Mouse (Mus musculus) CH12.LX (cell line): ENCODE data around the gene Mafb. TPM values are rescaled to one million over a fixed set of nuclear protein-coding genes. Genes with fewer than 3 reads are reported as not detected.

Experiments
- DNase-seq: peaks from one replicate; pipeline ENCODE4 v3.0.0-alpha.2; 2013; ENCODE audit errors: extremely low read depth
- H3K27ac ChIP-seq: 2 replicates; pipeline ENCODE4 v1.5.1; 2012; ENCODE audit warnings: low read depth, mild to moderate bottlenecking, control low read depth, moderate library complexity; ENCODE audit not compliant: insufficient read depth
- H3K27me3 ChIP-seq: replicated peaks from 2 replicates; pipeline ENCODE3; 2012; ENCODE audit warnings: inconsistent platforms
- H3K36me3 ChIP-seq, 2 experiments: replicated peaks in 1 of 2; 2 replicates each; pipeline versions ENCODE3 to v1.6.1; 2012; ENCODE audit warnings: inconsistent platforms in 1 of 2, low read length in 1 of 2, mild to moderate bottlenecking in 1 of 2, mixed read lengths in 1 of 2, moderate library complexity in 1 of 2; ENCODE audit not compliant: control insufficient read depth in 1 of 2, insufficient read depth in 1 of 2
- H3K4me1 ChIP-seq, 2 experiments: 2 replicates each; pipeline ENCODE4 v1.6.1; 2012; ENCODE audit warnings: inconsistent platforms in 1 of 2, moderate library complexity in 1 of 2; ENCODE audit not compliant: insufficient read depth in 2 of 2, control insufficient read depth in 1 of 2
- H3K4me2 ChIP-seq: 2 replicates; pipeline ENCODE4 v1.6.1; 2012; ENCODE audit warnings: low read depth, mild to moderate bottlenecking, control low read depth; ENCODE audit not compliant: poor library complexity, insufficient read depth, severe bottlenecking
- H3K4me3 ChIP-seq, 3 experiments: fragments of 150-350 bp in 1 of 3; sonication (generic) in 1 of 3; replicated peaks in 1 of 3; 2 replicates each; pipeline versions ENCODE3 to v1.5.1; 2011 to 2012; ENCODE audit warnings: low read depth in 2 of 3, low read length in 2 of 3, mild to moderate bottlenecking in 2 of 3, moderate library complexity in 2 of 3, control low read depth in 1 of 3, improper control_type of control experiment in 1 of 3, inconsistent platforms in 1 of 3, mixed read lengths in 1 of 3; ENCODE audit not compliant: poor library complexity in 1 of 3
- H3K79me2 ChIP-seq: replicated peaks from 2 replicates; pipeline ENCODE4 v1.6.1; 2012; ENCODE audit warnings: mild to moderate bottlenecking, moderate library complexity; ENCODE audit not compliant: control insufficient read depth, poor library complexity, insufficient read depth, severe bottlenecking; ENCODE audit errors: extremely low read depth
- H3K9ac ChIP-seq: 2 replicates; pipeline ENCODE4 v1.6.1; 2012; ENCODE audit warnings: low read depth, mild to moderate bottlenecking, control low read depth, moderate library complexity; ENCODE audit not compliant: insufficient read depth
- H3K9me3 ChIP-seq: replicated peaks from 2 replicates; pipeline ENCODE3; 2012; ENCODE audit warnings: low read length, inconsistent platforms, mixed read lengths
- BHLHE40 ChIP-seq: IDR thresholded peaks from 2 replicates; pipeline ENCODE4 v1.6.1; 2011; ENCODE audit warnings: mild to moderate bottlenecking, low read depth, low read length, improper control_type of control experiment
- CHD1 ChIP-seq: IDR thresholded peaks from 2 replicates; pipeline ENCODE4 v1.6.1; 2012; ENCODE audit warnings: low read depth, low read length, improper control_type of control experiment, inconsistent platforms
- CHD2 ChIP-seq: IDR thresholded peaks from 2 replicates; pipeline ENCODE4 v1.6.1; 2011; ENCODE audit warnings: low read length, improper control_type of control experiment
- CTCF ChIP-seq, 2 experiments: IDR thresholded peaks in 1 of 2; conservative IDR thresholded peaks in 1 of 2; 2 replicates each; pipeline ENCODE4 v1.5.1; 2011 to 2012; ENCODE audit warnings: low read depth in 2 of 2, low read length in 2 of 2, improper control_type of control experiment in 1 of 2, inconsistent platforms in 1 of 2, mild to moderate bottlenecking in 1 of 2, moderate library complexity in 1 of 2
- EP300 ChIP-seq: IDR thresholded peaks from 2 replicates; pipeline ENCODE4 v1.6.1; 2011; ENCODE audit warnings: low read length, improper control_type of control experiment
- ETS1 ChIP-seq: conservative IDR thresholded peaks from 2 replicates; pipeline ENCODE4 v1.6.1; 2012; ENCODE audit warnings: low read depth, mild to moderate bottlenecking, inconsistent platforms, low read length, improper control_type of control experiment, moderate library complexity
- GABPA ChIP-seq: IDR thresholded peaks from 2 replicates; pipeline ENCODE4 v1.6.1; 2012; ENCODE audit warnings: low read depth, low read length, improper control_type of control experiment, inconsistent platforms; ENCODE audit not compliant: insufficient replicate concordance
- JUN ChIP-seq: IDR thresholded peaks from 2 replicates; pipeline ENCODE4 v1.6.1; 2011; ENCODE audit warnings: low read depth, mild to moderate bottlenecking, low read length, improper control_type of control experiment, moderate library complexity; ENCODE audit not compliant: insufficient read depth
- JUND ChIP-seq: conservative IDR thresholded peaks from 2 replicates; pipeline ENCODE4 v1.6.1; 2011; ENCODE audit warnings: low read depth, low read length, improper control_type of control experiment
- MAX ChIP-seq: IDR thresholded peaks from 2 replicates; pipeline ENCODE4 v1.6.1; 2011; ENCODE audit warnings: low read length, improper control_type of control experiment
- MAZ ChIP-seq: IDR thresholded peaks from 2 replicates; pipeline ENCODE4 v1.6.1; 2012; ENCODE audit warnings: low read depth, mild to moderate bottlenecking, inconsistent platforms, low read length, improper control_type of control experiment, moderate library complexity
- MYC ChIP-seq: IDR thresholded peaks from 2 replicates; pipeline ENCODE4 v1.6.1; 2011; ENCODE audit warnings: low read depth, mild to moderate bottlenecking, improper control_type of control experiment, low read length
- NELFE ChIP-seq: IDR thresholded peaks from 2 replicates; pipeline ENCODE4 v1.6.1; 2011; ENCODE audit warnings: low read depth, low read length, improper control_type of control experiment
- NRF1 ChIP-seq: IDR thresholded peaks from 2 replicates; pipeline ENCODE4 v1.6.1; 2014; ENCODE audit warnings: low read depth, mild to moderate bottlenecking, inconsistent platforms, low read length, improper control_type of control experiment, moderate library complexity
- PAX5 ChIP-seq: IDR thresholded peaks from 2 replicates; pipeline ENCODE4 v1.6.1; 2012; ENCODE audit warnings: low read length, inconsistent platforms, mixed read lengths
- POLR2A ChIP-seq: IDR thresholded peaks from 2 replicates; pipeline ENCODE4 v1.6.1; 2011; ENCODE audit warnings: low read depth, mild to moderate bottlenecking, improper control_type of control experiment, low read length
- POLR2AphosphoS2 ChIP-seq: IDR thresholded peaks from 2 replicates; pipeline ENCODE4 v1.6.1; 2011; ENCODE audit warnings: low read depth, low read length, improper control_type of control experiment
- RAD21 ChIP-seq: IDR thresholded peaks from 2 replicates; pipeline ENCODE4 v1.6.1; 2011; ENCODE audit warnings: low read depth, mild to moderate bottlenecking, low read length, improper control_type of control experiment, moderate library complexity
- SMC3 ChIP-seq: IDR thresholded peaks from 2 replicates; pipeline ENCODE4 v1.6.1; 2011; ENCODE audit warnings: low read depth, low read length, improper control_type of control experiment
- TBP ChIP-seq: conservative IDR thresholded peaks from 2 replicates; pipeline ENCODE4 v1.6.1; 2011; ENCODE audit warnings: low read depth, low read length, improper control_type of control experiment
- ZMIZ1 ChIP-seq: IDR thresholded peaks from 2 replicates; pipeline ENCODE4 v1.6.1; 2012; ENCODE audit warnings: low read depth, mild to moderate bottlenecking, inconsistent platforms, low read length, improper control_type of control experiment
- dilution Hi-C: fragments of 300-500 bp; cut with MboI; formaldehyde crosslinking; loops from 2 replicates; pipeline ENCODE4 v1.14.3; 2020; ENCODE audit warnings: low sequenced_read_pairs; ENCODE audit not compliant: extremely low pct_unique_long_range_greater_than_20kb, extremely low pct_ligation_motif_present
- in situ Hi-C: fragments of 300-500 bp; cut with MboI; formaldehyde crosslinking; loops from 3 replicates; pipeline ENCODE4 v1.14.3; 2019; ENCODE audit warnings: low sequenced_read_pairs, low pct_ligation_motif_present, low pct_unique_long_range_greater_than_20kb, mixed read lengths
- polyA plus RNA-seq: library from polyadenylated mRNA; unstranded; fragments of >175 nt; gene quantifications from 2 replicates; pipeline ENCODE4 v1.2.1, GENCODE M21; 2012; ENCODE audit warnings: low read depth; ENCODE audit not compliant: insufficient read length
- total RNA-seq, 2 experiments: library from RNA; depleted of rRNA; stranded (reverse); fragments of 300-350 nt in 1 of 2; fragments of >200 nt in 1 of 2; gene quantifications; 2 replicates each; pipeline ENCODE4 v1.2.3; 2012 to 2014

The Mafb gene
- total and polyA plus RNA-seq, 3 experiments, result 0.04 to 0.47 (median 0.17) TPM

GRCm38 (mm10) chr2:160357442-160357841 lies 9.4 kb downstream of the Mafb start:
- in situ Hi-C loops, result loop anchor here (25.0 kb wide), 1 partner anchor 295 kb away; no protein-coding TSS in a partner anchor
- dilution Hi-C loops, result no loop called here
- Histone ChIP-seq H3K36me3 (no peaks in the 10 kb centered on the region), H3K27me3 (peaks cover 16% of the 10 kb centered on the region), H3K9ac (no peak overlapping the region), H3K4me1 (peaks cover 0 to 5% of the 10 kb centered on the region in 2 experiments; a peak in 2 of 4 replicates), H3K4me3 (no peak overlapping the region), H3K4me2 (no peak overlapping the region), H3K9me3 (no peaks in the 10 kb centered on the region), H3K79me2 (no peaks in the 10 kb centered on the region), H3K27ac (no peak overlapping the region)
- no peak for DNase-seq
- TF ChIP-seq POLR2AphosphoS2, result no peak
- no peak for TF ChIP-seq BHLHE40
- TF ChIP-seq ETS1, result no peak
- TF ChIP-seq PAX5, result no peak
- no peak for TF ChIP-seq SMC3
- no peak for TF ChIP-seq JUND
- no peak for TF ChIP-seq NRF1
- no peak for TF ChIP-seq POLR2A
- TF ChIP-seq TBP, result no peak
- no peak for TF ChIP-seq JUN
- no peak for TF ChIP-seq CHD2
- no peak for TF ChIP-seq MYC
- no peak for TF ChIP-seq NELFE
- TF ChIP-seq GABPA, result no peak
- TF ChIP-seq EP300, result no peak
- no peak for TF ChIP-seq MAZ
- TF ChIP-seq ZMIZ1, result no peak
- no peak for TF ChIP-seq CHD1
- no peak for TF ChIP-seq CTCF (conservative IDR thresholded peaks at IDR 0.05 in 1 of 2, IDR thresholded peaks at IDR 0.05 in 1 of 2; ENCODE audit: low read depth in 2 of 2, low read length in 2 of 2)
- no peak for TF ChIP-seq MAX

GRCm38 (mm10) chr2:160356132-160356531 lies 10.7 kb downstream of the Mafb start:
- TF ChIP-seq ZMIZ1, result no peak
- peak; percentile 36 to 53; a peak in 3 of 4 replicates for TF ChIP-seq CTCF (conservative IDR thresholded peaks at IDR 0.05 in 1 of 2, IDR thresholded peaks at IDR 0.05 in 1 of 2; ENCODE audit: low read depth in 2 of 2, low read length in 2 of 2)
- TF ChIP-seq SMC3, result peak; percentile 11; the same call in 1 of the 2 replicates
- TF ChIP-seq RAD21, result peak; percentile 23
- TF ChIP-seq, all 38 proteins: peak for 3
- Histone ChIP-seq H3K9me3 (no peaks in the 10 kb centered on the region), H3K9ac (no peak overlapping the region), H3K4me1 (peaks cover 0 to 5% of the 10 kb centered on the region in 2 experiments; a peak in 2 of 4 replicates), H3K4me3 (no peak overlapping the region), H3K36me3 (no peaks in the 10 kb centered on the region), H3K79me2 (no peaks in the 10 kb centered on the region), H3K4me2 (no peak overlapping the region), H3K27me3 (peaks cover 7% of the 10 kb centered on the region), H3K27ac (no peak overlapping the region)
- peak; percentile 28 for DNase-seq
- in situ Hi-C loops, result loop anchor here (25.0 kb wide), 1 partner anchor 294 kb away; no protein-coding TSS in a partner anchor
- dilution Hi-C loops, result no loop called here
